Comparison of ENCODE assay signal across 8 mouse cellular contexts in genomic region chr8:83737346-83737745, GRCm38 (mm10). TPM values are rescaled to one million over a fixed set of nuclear protein-coding genes. Genes with fewer than 3 reads are reported as not detected.
DNase-seq lines count a peak whose midpoint lies in the region; ATAC-seq and TF ChIP-seq lines count a peak whose summit lies in the region.

No protein-coding gene starts in this region.

- intact Hi-C loops in left cerebral cortex, postnatal 25 days (cut with DNase I): no loop called here

- WGBS in forebrain, postnatal 0 days: 89% methylated on average over 4 of the region's 4 CpGs
- WGBS in forebrain, embryonic 13.5 days: 88% methylated on average over 4 of the region's 4 CpGs
- 82% methylated on average over 4 of the region's 4 CpGs for WGBS in liver, embryonic 13.5 days (ENCODE audit: insufficient replicate concordance)
- WGBS in liver, embryonic 11.5 days: 85% methylated on average over 4 of the region's 4 CpGs
- WGBS in limb, embryonic 15.5 days: 84% methylated on average over 4 of the region's 4 CpGs

- no peak overlapping the region for H3K4me2 ChIP-seq in forebrain, postnatal 0 days (ENCODE audit: low read depth)
- H3K4me2 ChIP-seq in forebrain, embryonic 13.5 days: no peak overlapping the region
- 0 out of 2 replicates have a peak overlapping the region, but pooled peaks have one; percentile 14 for H3K4me2 ChIP-seq in liver, embryonic 13.5 days
- no peak overlapping the region for H3K4me2 ChIP-seq in liver, embryonic 11.5 days
- H3K4me2 ChIP-seq in limb, embryonic 15.5 days: peak overlapping the region; percentile 1; the same call in 1 of the 2 replicates

- H3K4me3 ChIP-seq in forebrain, postnatal 0 days (ENCODE audit: low read depth, low read length): no peak overlapping the region
- no peak overlapping the region for H3K4me3 ChIP-seq in forebrain, embryonic 13.5 days
- no peak overlapping the region for H3K4me3 ChIP-seq in liver, embryonic 13.5 days (replicated peaks)
- H3K4me3 ChIP-seq in liver, embryonic 11.5 days (ENCODE audit: low read depth, low read length): no peak overlapping the region
- H3K4me3 ChIP-seq in G1E (ENCODE audit: low read depth, low read length): peak overlapping the region; percentile 83; the same call in 1 of the 2 replicates
- no peak overlapping the region for H3K4me3 ChIP-seq in limb, embryonic 15.5 days

- DNase-seq in forebrain, postnatal 0 days: no peak
- no peak for DNase-seq in liver, embryonic 13.5 days
- DNase-seq in liver, embryonic 11.5 days (ENCODE audit: low spot score): no peak
- DNase-seq in G1E (ENCODE audit: low spot score): no peak
- DNase-seq in right cerebral cortex, postnatal 36 days (ENCODE audit: low spot score in 2 of 2): no peak
- DNase-seq in left cerebral cortex, postnatal 25 days (ENCODE audit: low spot score in 2 of 2): no peak

- peaks cover 16% of the 10 kb centered on the region for H3K27me3 ChIP-seq in forebrain, postnatal 0 days (ENCODE audit: insufficient read depth, low read length)
- peaks cover 35% of the 10 kb centered on the region for H3K27me3 ChIP-seq in forebrain, embryonic 13.5 days
- H3K27me3 ChIP-seq in liver, embryonic 13.5 days: peaks cover 10% of the 10 kb centered on the region; the same call in 1 of the 2 replicates
- H3K27me3 ChIP-seq in liver, embryonic 11.5 days (replicated peaks; ENCODE audit: control insufficient read depth, insufficient read depth, low read length): no peaks in the 10 kb centered on the region
- H3K27me3 ChIP-seq in G1E (ENCODE audit: insufficient read depth, low read length): no peaks in the 10 kb centered on the region
- H3K27me3 ChIP-seq in limb, embryonic 15.5 days: no peaks in the 10 kb centered on the region

- no peaks in the 10 kb centered on the region for H3K36me3 ChIP-seq in forebrain, postnatal 0 days (ENCODE audit: insufficient read depth)
- H3K36me3 ChIP-seq in forebrain, embryonic 13.5 days (ENCODE audit: poor library complexity, severe bottlenecking): no peaks in the 10 kb centered on the region
- no peaks in the 10 kb centered on the region for H3K36me3 ChIP-seq in liver, embryonic 13.5 days
- H3K36me3 ChIP-seq in liver, embryonic 11.5 days (ENCODE audit: control insufficient read depth, insufficient read depth, low read length): no peaks in the 10 kb centered on the region
- H3K36me3 ChIP-seq in G1E (replicated peaks): peaks cover 77% of the 10 kb centered on the region
- no peaks in the 10 kb centered on the region for H3K36me3 ChIP-seq in limb, embryonic 15.5 days

- no peaks in the 10 kb centered on the region for H3K4me1 ChIP-seq in forebrain, postnatal 0 days (ENCODE audit: insufficient read depth)
- peaks cover 12% of the 10 kb centered on the region for H3K4me1 ChIP-seq in forebrain, embryonic 13.5 days
- peaks cover 49% of the 10 kb centered on the region for H3K4me1 ChIP-seq in liver, embryonic 13.5 days (replicated peaks)
- peaks cover 25% of the 10 kb centered on the region for H3K4me1 ChIP-seq in liver, embryonic 11.5 days (replicated peaks; ENCODE audit: control insufficient read depth, insufficient read depth, low read length)
- peaks cover 88% of the 10 kb centered on the region for H3K4me1 ChIP-seq in G1E (ENCODE audit: insufficient read depth, low read depth, low read length)
- H3K4me1 ChIP-seq in limb, embryonic 15.5 days: peaks cover 47% of the 10 kb centered on the region

- H3K9ac ChIP-seq in forebrain, postnatal 0 days: no peak overlapping the region
- no peak overlapping the region for H3K9ac ChIP-seq in forebrain, embryonic 13.5 days
- H3K9ac ChIP-seq in liver, embryonic 13.5 days: no peak overlapping the region
- no peak overlapping the region for H3K9ac ChIP-seq in liver, embryonic 11.5 days (ENCODE audit: low read depth, low read length)
- H3K9ac ChIP-seq in limb, embryonic 15.5 days: no peak overlapping the region

- peak; percentile 30; the same call in 1 of the 2 replicates for TF ChIP-seq CTCF in forebrain, postnatal 0 days (IDR thresholded peaks at IDR 0.05; ENCODE audit: low read depth)
- TF ChIP-seq CTCF in G1E (IDR thresholded peaks at IDR 0.05; ENCODE audit: low read depth, low read length): 0 out of 2 replicates have a peak, but pooled peaks have one; percentile 12

- H3K27ac ChIP-seq in forebrain, postnatal 0 days (ENCODE audit: low read depth, low read length): no peak overlapping the region
- H3K27ac ChIP-seq in forebrain, embryonic 13.5 days: no peak overlapping the region
- H3K27ac ChIP-seq in liver, embryonic 13.5 days: no peak overlapping the region
- no peak overlapping the region for H3K27ac ChIP-seq in liver, embryonic 11.5 days (ENCODE audit: low read depth, low read length)
- peak overlapping the region; percentile 43; the same call in 1 of the 2 replicates for H3K27ac ChIP-seq in limb, embryonic 15.5 days

- ATAC-seq in forebrain, postnatal 0 days: no peak
- no peak for ATAC-seq in forebrain, embryonic 13.5 days
- no peak for ATAC-seq in liver, embryonic 13.5 days (ENCODE audit: low read depth)
- ATAC-seq in liver, embryonic 11.5 days (replicated peaks; ENCODE audit: low FRiP score): no peak
- no peak for ATAC-seq in G1E (ENCODE audit: extremely low read depth, insufficient number of reproducible peaks, low FRiP score, poor library complexity, severe bottlenecking)
- no peak for ATAC-seq in limb, embryonic 15.5 days (ENCODE audit: insufficient number of reproducible peaks, low FRiP score, low TSS enrichment, low read depth)

- H3K9me3 ChIP-seq in forebrain, postnatal 0 days (ENCODE audit: low read length): no peaks in the 10 kb centered on the region
- no peaks in the 10 kb centered on the region for H3K9me3 ChIP-seq in forebrain, embryonic 13.5 days (replicated peaks)
- H3K9me3 ChIP-seq in liver, embryonic 13.5 days (replicated peaks): peaks cover 4% of the 10 kb centered on the region; the same call in 1 of the 2 replicates
- peaks cover 3% of the 10 kb centered on the region; the same call in 1 of the 2 replicates for H3K9me3 ChIP-seq in liver, embryonic 11.5 days (ENCODE audit: control insufficient read depth, low read length)
- H3K9me3 ChIP-seq in G1E (replicated peaks): peaks cover 6% of the 10 kb centered on the region
- no peaks in the 10 kb centered on the region for H3K9me3 ChIP-seq in limb, embryonic 15.5 days

RNA-seq across cellular contexts. Expression of gene Adgre5, which starts 3.8 kb away (rescaled TPM):
- 9.2 and 9.9 TPM in 2 replicates for total RNA-seq in forebrain, postnatal 0 days (2014; rRNA removed)
- polyA plus RNA-seq in forebrain, postnatal 0 days (2015; fragmentation: Nextera tagmentation; extraction: Ambion mirVana): 6.7 and 9.2 TPM in 2 replicates
- 6.7 and 7.2 TPM in 2 replicates for polyA plus RNA-seq in forebrain, embryonic 13.5 days (2015; fragmentation: Nextera tagmentation; extraction: Ambion mirVana)
- polyA plus RNA-seq in liver, embryonic 13.5 days (2015; fragmentation: Nextera tagmentation; extraction: Ambion mirVana): 8.9 and 11.1 TPM in 2 replicates
- 16.8 and 17.2 TPM in 2 replicates for polyA plus RNA-seq in liver, embryonic 11.5 days (2014; fragmentation: Nextera tagmentation; extraction: Ambion mirVana)
- 223 and 228 TPM in 2 replicates for total RNA-seq in G1E (2014; fragmentation: Nextera tagmentation)
- 405 and 468 TPM in 2 replicates for total RNA-seq in G1E (2017)
- 69.3 and 92.9 TPM in 2 replicates for polyA plus RNA-seq in G1E (2012)
- 46.1 and 52.6 TPM in 2 replicates for polyA plus RNA-seq in limb, embryonic 15.5 days (2015; fragmentation: Nextera tagmentation; extraction: Ambion mirVana)
- total RNA-seq in left cerebral cortex, postnatal 25 days (2021): 1 to 10 TPM; 9.0 to 9.6 TPM

RNA-seq across cellular contexts. Expression of gene Ddx39, which starts 22.4 kb away (rescaled TPM):
- total RNA-seq in forebrain, postnatal 0 days (2014; rRNA removed): 54.1 and 58.4 TPM in 2 replicates
- polyA plus RNA-seq in forebrain, postnatal 0 days (2015; fragmentation: Nextera tagmentation; extraction: Ambion mirVana): 76.3 and 79.5 TPM in 2 replicates
- polyA plus RNA-seq in forebrain, embryonic 13.5 days (2015; fragmentation: Nextera tagmentation; extraction: Ambion mirVana): 183 and 200 TPM in 2 replicates
- 291 and 294 TPM in 2 replicates for polyA plus RNA-seq in liver, embryonic 13.5 days (2015; fragmentation: Nextera tagmentation; extraction: Ambion mirVana)
- 375 and 420 TPM in 2 replicates for polyA plus RNA-seq in liver, embryonic 11.5 days (2014; fragmentation: Nextera tagmentation; extraction: Ambion mirVana)
- total RNA-seq in G1E (2014; fragmentation: Nextera tagmentation) (101 and 141 TPM in 2 replicates), G1E (2017) (226 and 266 TPM in 2 replicates)
- polyA plus RNA-seq in G1E (2012): 58.0 and 77.5 TPM in 2 replicates
- 126 and 127 TPM in 2 replicates for polyA plus RNA-seq in limb, embryonic 15.5 days (2015; fragmentation: Nextera tagmentation; extraction: Ambion mirVana)
- 10 to 100 TPM; 17.4 to 18.2 TPM for total RNA-seq in left cerebral cortex, postnatal 25 days (2021)

RNA-seq across cellular contexts. Expression of gene Pkn1, which starts 38.4 kb away (rescaled TPM):
- total RNA-seq in forebrain, postnatal 0 days (2014; rRNA removed): 70.8 and 72.6 TPM in 2 replicates
- polyA plus RNA-seq in forebrain, postnatal 0 days (2015; fragmentation: Nextera tagmentation; extraction: Ambion mirVana): 18.5 and 25.2 TPM in 2 replicates
- polyA plus RNA-seq in forebrain, embryonic 13.5 days (2015; fragmentation: Nextera tagmentation; extraction: Ambion mirVana): 25.6 and 26.7 TPM in 2 replicates
- 11.5 and 11.8 TPM in 2 replicates for polyA plus RNA-seq in liver, embryonic 13.5 days (2015; fragmentation: Nextera tagmentation; extraction: Ambion mirVana)
- polyA plus RNA-seq in liver, embryonic 11.5 days (2014; fragmentation: Nextera tagmentation; extraction: Ambion mirVana): 23.3 and 24.3 TPM in 2 replicates
- 104 and 109 TPM in 2 replicates for total RNA-seq in G1E (2014; fragmentation: Nextera tagmentation)
- total RNA-seq in G1E (2017): 89.4 and 116 TPM in 2 replicates
- polyA plus RNA-seq in G1E (2012): 150 and 153 TPM in 2 replicates
- 19.6 and 20.0 TPM in 2 replicates for polyA plus RNA-seq in limb, embryonic 15.5 days (2015; fragmentation: Nextera tagmentation; extraction: Ambion mirVana)
- total RNA-seq in left cerebral cortex, postnatal 25 days (2021): 10 to 100 TPM; 53.2 to 72.7 TPM

Comparison
In these comparisons a context has a peak if more than half of its experiments do, and no peak if none do; other contexts are left out.
1. H3K4me2 ChIP-seq: peak in liver, embryonic 13.5 days (single experiment) and limb, embryonic 15.5 days (single experiment); none in forebrain, postnatal 0 days (single experiment), forebrain, embryonic 13.5 days (single experiment) and liver, embryonic 11.5 days (single experiment).